Comparison of ENCODE assay signal across 18 mouse cellular contexts in genomic region chr15:102962492-102962891, GRCm38 (mm10). TPM values are rescaled to one million over a fixed set of nuclear protein-coding genes. Genes with fewer than 3 reads are reported as not detected.
DNase-seq lines count a peak whose midpoint lies in the region; ATAC-seq lines count a peak whose summit lies in the region.
"Had no signal": no experiment of that assay in that cellular context is flagged by ENCODE, and none has a peak within 500 bp of the region (broad histone marks: within the 10 kb centered on the region; RNA-seq: fewer than 3 reads in every experiment).

No protein-coding gene starts in this region.

- no peak for DNase-seq in kidney, postnatal 14 days
- no peak for DNase-seq in limb, embryonic 10.5 days (ENCODE audit: low spot score)
- DNase-seq in cerebellum, postnatal 10 days: no peak
- DNase-seq in cerebellum, adult 11-12 months: no peak
- no peak for DNase-seq in heart, adult 9 months (ENCODE audit: low spot score in 2 of 2)
- DNase-seq: cerebellum, postnatal 36 days; spleen, adult 18-20 months had no signal

- no peaks in the 10 kb centered on the region for H3K9me3 ChIP-seq in kidney, embryonic 15.5 days (replicated peaks)
- H3K9me3 ChIP-seq in intestine, embryonic 15.5 days: no peaks in the 10 kb centered on the region
- H3K9me3 ChIP-seq in limb, embryonic 10.5 days (replicated peaks): no peaks in the 10 kb centered on the region
- no peaks in the 10 kb centered on the region for H3K9me3 ChIP-seq in neural tube, embryonic 14.5 days (ENCODE audit: control insufficient read depth, low read length)
- H3K9me3 ChIP-seq: lung, embryonic 15.5 days; midbrain, embryonic 15.5 days had no signal

- H3K27ac ChIP-seq in kidney, embryonic 15.5 days: peak overlapping the region; percentile 92
- H3K27ac ChIP-seq in intestine, embryonic 15.5 days: no peak overlapping the region
- peak overlapping the region; percentile 93 for H3K27ac ChIP-seq in limb, embryonic 10.5 days
- H3K27ac ChIP-seq in neural tube, embryonic 14.5 days (ENCODE audit: low read depth, low read length): 0 out of 2 replicates have a peak overlapping the region, but pooled peaks have one; percentile 4
- H3K27ac ChIP-seq: layer of hippocampus, adult 2 months; left cerebral cortex, adult 2 months; lung, embryonic 15.5 days; midbrain, embryonic 15.5 days had no signal

- peaks cover 70% of the 10 kb centered on the region for H3K27me3 ChIP-seq in kidney, embryonic 15.5 days
- peaks cover 85% of the 10 kb centered on the region for H3K27me3 ChIP-seq in intestine, embryonic 15.5 days (replicated peaks)
- peaks cover 100% of the 10 kb centered on the region for H3K27me3 ChIP-seq in limb, embryonic 10.5 days (ENCODE audit: low read depth, poor library complexity, severe bottlenecking)
- peaks cover 30% of the 10 kb centered on the region for H3K27me3 ChIP-seq in neural tube, embryonic 14.5 days (ENCODE audit: control insufficient read depth, insufficient read depth, low read length)

- peak overlapping the region; percentile 63 for H3K9ac ChIP-seq in kidney, embryonic 15.5 days
- no peak overlapping the region for H3K9ac ChIP-seq in intestine, embryonic 15.5 days
- H3K9ac ChIP-seq in neural tube, embryonic 14.5 days (replicated peaks; ENCODE audit: low read depth, low read length): peak overlapping the region; percentile 12; the same call in 1 of the 2 replicates
- H3K9ac ChIP-seq: lung, embryonic 15.5 days; midbrain, embryonic 15.5 days had no signal

- ATAC-seq in kidney, embryonic 15.5 days (replicated peaks; ENCODE audit: low FRiP score): no peak
- ATAC-seq in intestine, embryonic 15.5 days: no peak
- ATAC-seq in neural tube, embryonic 14.5 days (ENCODE audit: low read depth): no peak
- ATAC-seq: activated CD4-positive, CD25-positive, alpha-beta regulatory T cell, adult 4 months; midbrain, embryonic 15.5 days had no signal

- WGBS in kidney, embryonic 15.5 days: 6% methylated on average over 13 of the region's 13 CpGs
- 6% methylated on average over 13 of the region's 13 CpGs for WGBS in intestine, embryonic 15.5 days
- WGBS in limb, embryonic 10.5 days: 2% methylated on average over 13 of the region's 13 CpGs
- WGBS in neural tube, embryonic 14.5 days: 3% methylated on average over 13 of the region's 13 CpGs

- peaks cover 64% of the 10 kb centered on the region for H3K4me1 ChIP-seq in kidney, embryonic 15.5 days
- H3K4me1 ChIP-seq in intestine, embryonic 15.5 days (replicated peaks): 0 out of 2 replicates have a peak, but pooled peaks cover 12% of the 10 kb centered on the region
- H3K4me1 ChIP-seq in limb, embryonic 10.5 days: peaks cover 63% of the 10 kb centered on the region
- H3K4me1 ChIP-seq in neural tube, embryonic 14.5 days (ENCODE audit: control insufficient read depth, insufficient read depth, low read length): no peaks in the 10 kb centered on the region

- H3K4me2 ChIP-seq in kidney, embryonic 15.5 days: peak overlapping the region; percentile 77
- 0 out of 2 replicates have a peak overlapping the region, but pooled peaks have one; percentile 1 for H3K4me2 ChIP-seq in intestine, embryonic 15.5 days (replicated peaks)
- peak overlapping the region; percentile 94 for H3K4me2 ChIP-seq in neural tube, embryonic 14.5 days (ENCODE audit: low read depth, low read length)
- H3K4me2 ChIP-seq: heart, embryonic 11.5 days; liver, embryonic 11.5 days; lung, embryonic 15.5 days; midbrain, embryonic 15.5 days had no signal

- H3K36me3 ChIP-seq in kidney, embryonic 15.5 days: no peaks in the 10 kb centered on the region
- no peaks in the 10 kb centered on the region for H3K36me3 ChIP-seq in intestine, embryonic 15.5 days
- no peaks in the 10 kb centered on the region for H3K36me3 ChIP-seq in limb, embryonic 10.5 days
- no peaks in the 10 kb centered on the region for H3K36me3 ChIP-seq in neural tube, embryonic 14.5 days (ENCODE audit: control insufficient read depth, insufficient read depth, low read length)
- H3K36me3 ChIP-seq: lung, embryonic 15.5 days; midbrain, embryonic 15.5 days had no signal

- peak overlapping the region; percentile 65 for H3K4me3 ChIP-seq in kidney, embryonic 15.5 days (replicated peaks)
- H3K4me3 ChIP-seq in intestine, embryonic 15.5 days (replicated peaks): no peak overlapping the region
- peak overlapping the region; percentile 58 for H3K4me3 ChIP-seq in limb, embryonic 10.5 days
- H3K4me3 ChIP-seq in neural tube, embryonic 14.5 days (ENCODE audit: low read depth, low read length): peak overlapping the region; percentile 87
- H3K4me3 ChIP-seq: layer of hippocampus, adult 2 months; left cerebral cortex, adult 2 months; lung, embryonic 15.5 days; midbrain, embryonic 15.5 days had no signal

RNA-seq across cellular contexts. Expression of gene Hoxc10, which starts 4.1 kb away (rescaled TPM):
- polyA plus RNA-seq in kidney, embryonic 15.5 days (2015; fragmentation: Nextera tagmentation; extraction: Ambion mirVana): 52.4 and 53.5 TPM in 2 replicates
- polyA plus RNA-seq in intestine, embryonic 15.5 days (2015; fragmentation: Nextera tagmentation; extraction: Ambion mirVana): 1.9 and 2.6 TPM in 2 replicates
- 21.4 and 51.4 TPM in 2 replicates for polyA plus RNA-seq in limb, embryonic 10.5 days (2016; fragmentation: Nextera tagmentation; extraction: Ambion mirVana)
- polyA plus RNA-seq in neural tube, embryonic 14.5 days (2014; fragmentation: Nextera tagmentation; extraction: Ambion mirVana): 46.1 and 94.7 TPM in 2 replicates
- polyA plus RNA-seq: activated CD4-positive, CD25-positive, alpha-beta regulatory T cell, adult 4 months; embryonic facial prominence, embryonic 11.5 days; lung, embryonic 15.5 days; midbrain, embryonic 15.5 days had no signal

RNA-seq across cellular contexts. Expression of gene Hoxc5, which starts 4.8 kb away (rescaled TPM):
- 3.6 and 4.8 TPM in 2 replicates for polyA plus RNA-seq in kidney, embryonic 15.5 days (2015; fragmentation: Nextera tagmentation; extraction: Ambion mirVana)
- 7.7 and 10.1 TPM in 2 replicates for polyA plus RNA-seq in intestine, embryonic 15.5 days (2015; fragmentation: Nextera tagmentation; extraction: Ambion mirVana)
- polyA plus RNA-seq in limb, embryonic 10.5 days (2016; fragmentation: Nextera tagmentation; extraction: Ambion mirVana): 10.6 and 12.7 TPM in 2 replicates
- polyA plus RNA-seq in neural tube, embryonic 14.5 days (2014; fragmentation: Nextera tagmentation; extraction: Ambion mirVana): 3.6 and 10.2 TPM in 2 replicates
- polyA plus RNA-seq: activated CD4-positive, CD25-positive, alpha-beta regulatory T cell, adult 4 months; midbrain, embryonic 15.5 days had no signal

RNA-seq across cellular contexts. Expression of gene Hoxc11, which starts 8.3 kb away (rescaled TPM):
- 1.7 and 2.9 TPM in 2 replicates for polyA plus RNA-seq in kidney, embryonic 15.5 days (2015; fragmentation: Nextera tagmentation; extraction: Ambion mirVana)
- polyA plus RNA-seq in intestine, embryonic 15.5 days (2015; fragmentation: Nextera tagmentation; extraction: Ambion mirVana): not detected in 2 replicates
- 2.4 and 4.7 TPM in 2 replicates for polyA plus RNA-seq in limb, embryonic 10.5 days (2016; fragmentation: Nextera tagmentation; extraction: Ambion mirVana)
- not detected in 2 replicates for polyA plus RNA-seq in neural tube, embryonic 14.5 days (2014; fragmentation: Nextera tagmentation; extraction: Ambion mirVana)
- polyA plus RNA-seq: activated CD4-positive, CD25-positive, alpha-beta regulatory T cell, adult 4 months; embryonic facial prominence, embryonic 11.5 days; heart, embryonic 11.5 days; liver, embryonic 11.5 days; lung, embryonic 15.5 days; midbrain, embryonic 15.5 days had no signal

RNA-seq across cellular contexts. Expression of gene Hoxc9, which starts 13.7 kb away (rescaled TPM):
- polyA plus RNA-seq in kidney, embryonic 15.5 days (2015; fragmentation: Nextera tagmentation; extraction: Ambion mirVana): 10.0 and 10.7 TPM in 2 replicates
- 1.3 and 1.4 TPM in 2 replicates for polyA plus RNA-seq in intestine, embryonic 15.5 days (2015; fragmentation: Nextera tagmentation; extraction: Ambion mirVana)
- 4.4 and 6.9 TPM in 2 replicates for polyA plus RNA-seq in limb, embryonic 10.5 days (2016; fragmentation: Nextera tagmentation; extraction: Ambion mirVana)
- polyA plus RNA-seq in neural tube, embryonic 14.5 days (2014; fragmentation: Nextera tagmentation; extraction: Ambion mirVana): 46.9 and 49.8 TPM in 2 replicates
- polyA plus RNA-seq: activated CD4-positive, CD25-positive, alpha-beta regulatory T cell, adult 4 months; embryonic facial prominence, embryonic 11.5 days; heart, embryonic 11.5 days; lung, embryonic 15.5 days; midbrain, embryonic 15.5 days had no signal

RNA-seq across cellular contexts. Expression of gene Hoxc12, which starts 25.9 kb away (rescaled TPM):
- polyA plus RNA-seq in kidney, embryonic 15.5 days (2015; fragmentation: Nextera tagmentation; extraction: Ambion mirVana): not detected in 2 replicates
- polyA plus RNA-seq in intestine, embryonic 15.5 days (2015; fragmentation: Nextera tagmentation; extraction: Ambion mirVana): not detected in 2 replicates
- 0.36 TPM in 1 of 2 replicates, not detected in the other for polyA plus RNA-seq in limb, embryonic 10.5 days (2016; fragmentation: Nextera tagmentation; extraction: Ambion mirVana)
- not detected in 2 replicates for polyA plus RNA-seq in neural tube, embryonic 14.5 days (2014; fragmentation: Nextera tagmentation; extraction: Ambion mirVana)
- polyA plus RNA-seq: activated CD4-positive, CD25-positive, alpha-beta regulatory T cell, adult 4 months; embryonic facial prominence, embryonic 11.5 days; heart, embryonic 11.5 days; liver, embryonic 11.5 days; lung, embryonic 15.5 days; midbrain, embryonic 15.5 days had no signal

Comparison
In these comparisons a context has a peak if more than half of its experiments do, and no peak if none do; other contexts are left out.
1. H3K4me2 ChIP-seq: peak in every context shown above with its lines; median percentile 94 in neural tube, embryonic 14.5 days; 77 in kidney, embryonic 15.5 days; 1 in intestine, embryonic 15.5 days.